Mouse (Mus musculus): ENCODE results near the gene Gm2115.

DNA sequence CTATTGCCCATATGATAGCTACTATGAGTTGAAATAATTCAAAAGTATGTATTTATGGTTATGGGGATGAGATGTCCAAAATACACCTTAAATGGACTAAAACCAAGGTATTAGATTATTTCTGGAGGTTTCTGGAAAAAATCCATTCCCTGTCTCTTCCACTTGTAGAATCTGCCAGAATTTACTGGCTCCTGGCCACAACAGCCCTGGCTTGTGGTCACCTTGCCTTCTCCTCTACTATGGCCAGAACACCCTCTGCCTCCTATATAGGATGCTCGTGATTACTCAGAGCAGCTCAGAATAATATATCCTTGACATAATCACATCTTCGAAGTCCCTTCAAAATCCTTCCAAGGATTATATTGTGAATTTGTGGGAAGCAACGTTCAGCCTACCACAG is 35.5 kb downstream of the Gm2115 start:
- TF ChIP-seq CTCF (IDR thresholded peaks at IDR 0.05; ENCODE audit: low read depth): no peak
- no peak for TF ChIP-seq EP300 (optimal IDR thresholded peaks at IDR 0.05)

Measured in stomach, postnatal 0 days (tissue).